Mouse (Mus musculus) B cell, adult 62 days (primary cell): ENCODE measurements around the gene Dennd2a. TPM values are rescaled to one million over a fixed set of nuclear protein-coding genes. Genes with fewer than 3 reads are reported as not detected.

Source experiments
- total RNA-seq: library from RNA; stranded (reverse); gene quantifications from 4 replicates; pipeline ENCODE4 v1.2.4, GENCODE M21; 2023

The Dennd2a gene
- total RNA-seq: 0.43 to 0.66 TPM in 2 of 4 replicates, not detected in the others

GRCm38 (mm10) chr6:39557723-39558261 lies at the start of gene Dennd2a:
Gene Dennd2a (minus strand): TSS chr6:39557867.

GRCm38 (mm10) chr6:39592401-39593214 lies 34.9 kb upstream of the Dennd2a start, which contains the start of gene Ndufb2:
Gene Ndufb2 (plus strand): TSS chr6:39592574.

GRCm38 (mm10) chr6:39585517-39585916 lies 27.9 kb upstream of the Dennd2a start, which contains the start of gene Gm42420:
Gene Gm42420 (plus strand): TSS chr6:39585753.

GRCm38 (mm10) chr6:39573791-39574554 lies 16.3 kb upstream of the Dennd2a start, which contains the start of gene Adck2:
Gene Adck2 (plus strand): TSS chr6:39573873.

GRCm38 (mm10) chr6:39419851-39420721 lies 137.6 kb downstream of the Dennd2a start, which contains the start of gene Mkrn1:
Gene Mkrn1 (minus strand): TSS chr6:39420462.

Other genes with a start within 250 kb of the Dennd2a start
- gene Slc37a3, start 180.2 kb downstream of the Dennd2a start, total RNA-seq: 42.9 to 48.2 TPM (median 46.2 TPM) in 4 replicates
- gene Rab19, start 176.7 kb downstream of the Dennd2a start, total RNA-seq: 5.6 to 9.9 TPM (median 8.4 TPM) in 4 replicates
- gene Mkrn1, start 137.4 kb downstream of the Dennd2a start, total RNA-seq: 75.1 to 82.0 TPM (median 77.9 TPM) in 4 replicates
- 32.4 to 42.7 TPM (median 35.8 TPM) in 4 replicates for gene Adck2, start 16.0 kb upstream of the Dennd2a start, total RNA-seq
- gene Gm42420, start 27.9 kb upstream of the Dennd2a start, total RNA-seq: 1.9 TPM in 1 of 4 replicates, not detected in the others
- 41.0 to 49.5 TPM (median 47.9 TPM) in 4 replicates for gene Ndufb2, start 34.7 kb upstream of the Dennd2a start, total RNA-seq
- 35.1 to 42.3 TPM (median 39.0 TPM) in 4 replicates for gene Braf, start 167.6 kb upstream of the Dennd2a start, total RNA-seq